Comparison of ENCODE assay signal across 28 mouse cellular contexts in the genomic region with DNA sequence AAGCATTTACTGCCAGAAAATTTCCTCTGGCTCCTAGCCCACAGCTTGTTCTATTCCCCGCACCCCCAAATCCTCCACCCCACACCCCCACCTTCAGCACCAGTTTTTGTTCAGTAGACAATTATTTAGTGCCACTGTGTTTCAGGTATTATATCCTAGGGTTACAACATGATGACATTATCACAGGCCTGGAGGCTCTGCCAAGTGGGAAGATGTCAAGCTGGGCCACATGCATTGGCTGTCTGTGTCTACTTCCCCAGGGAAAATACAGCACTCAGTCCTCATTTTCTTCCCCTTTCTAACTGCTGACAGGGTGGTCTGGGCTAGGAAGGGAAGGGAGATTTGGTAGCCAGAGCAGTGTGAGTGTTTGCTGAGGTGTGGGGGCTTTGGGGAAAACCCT. TPM values are rescaled to one million over a fixed set of nuclear protein-coding genes. Genes with fewer than 3 reads are reported as not detected.
DNase-seq lines count a peak whose midpoint lies in the region; ATAC-seq and TF ChIP-seq lines count a peak whose summit lies in the region.
"Had no signal": no experiment of that assay in that cellular context is flagged by ENCODE, and none has a peak within 500 bp of the region (broad histone marks: within the 10 kb centered on the region; RNA-seq: fewer than 3 reads in every experiment).

No protein-coding gene starts in this region.

- no peak overlapping the region for H3K27ac ChIP-seq in neural tube, embryonic 14.5 days (ENCODE audit: low read depth, low read length)
- no peak overlapping the region for H3K27ac ChIP-seq in neural tube, embryonic 15.5 days (replicated peaks)
- H3K27ac ChIP-seq: embryonic facial prominence, embryonic 10.5 days; embryonic facial prominence, embryonic 13.5 days; gastrocnemius, adult 2 months; hindbrain, embryonic 13.5 days; intestine, embryonic 15.5 days; kidney, embryonic 15.5 days had no signal

- ATAC-seq in neural tube, embryonic 14.5 days (ENCODE audit: low read depth) = 0 out of 2 replicates have a peak, but pooled peaks have one; percentile 21
- no peak for ATAC-seq in neural tube, embryonic 15.5 days (ENCODE audit: low FRiP score)
- ATAC-seq: forebrain, embryonic 14.5 days; hindbrain, embryonic 16.5 days; intestine, embryonic 15.5 days had no signal

- H3K4me2 ChIP-seq in neural tube, embryonic 14.5 days (ENCODE audit: low read depth, low read length) = no peak overlapping the region
- no peak overlapping the region for H3K4me2 ChIP-seq in neural tube, embryonic 15.5 days
- H3K4me2 ChIP-seq: embryonic facial prominence, embryonic 13.5 days; heart, embryonic 11.5 days; hindbrain, embryonic 13.5 days; intestine, embryonic 15.5 days; kidney, embryonic 15.5 days had no signal

- no peak for TF ChIP-seq CTCF in brain, embryonic 14.5 days (IDR thresholded peaks at IDR 0.05; ENCODE audit: borderline replicate concordance, extremely low read depth, insufficient read depth, insufficient read length)

- TF ChIP-seq POLR2A in brain, embryonic 14.5 days (IDR thresholded peaks at IDR 0.05; ENCODE audit: borderline replicate concordance, extremely low read depth, insufficient read depth, insufficient read length, poor library complexity, severe bottlenecking) = no peak

- H3K4me1 ChIP-seq in neural tube, embryonic 14.5 days (ENCODE audit: control insufficient read depth, insufficient read depth, low read length) = no peaks in the 10 kb centered on the region
- 0 out of 2 replicates have a peak, but pooled peaks cover 4% of the 10 kb centered on the region for H3K4me1 ChIP-seq in neural tube, embryonic 15.5 days
- H3K4me1 ChIP-seq: embryonic facial prominence, embryonic 13.5 days; hindbrain, embryonic 13.5 days; intestine, embryonic 15.5 days; kidney, embryonic 15.5 days had no signal

- H3K9me3 ChIP-seq in neural tube, embryonic 14.5 days (ENCODE audit: control insufficient read depth, low read length) = no peaks in the 10 kb centered on the region
- no peaks in the 10 kb centered on the region for H3K9me3 ChIP-seq in neural tube, embryonic 15.5 days (replicated peaks)
- H3K9me3 ChIP-seq: embryonic facial prominence, embryonic 10.5 days; embryonic facial prominence, embryonic 13.5 days; hindbrain, embryonic 13.5 days; intestine, embryonic 15.5 days; kidney, embryonic 15.5 days had no signal

- H3K36me3 ChIP-seq in neural tube, embryonic 14.5 days (ENCODE audit: control insufficient read depth, insufficient read depth, low read length) = no peaks in the 10 kb centered on the region
- H3K36me3 ChIP-seq in neural tube, embryonic 15.5 days = no peaks in the 10 kb centered on the region
- H3K36me3 ChIP-seq: embryonic facial prominence, embryonic 10.5 days; embryonic facial prominence, embryonic 13.5 days; hindbrain, embryonic 13.5 days; intestine, embryonic 15.5 days; kidney, embryonic 15.5 days had no signal

- H3K4me3 ChIP-seq in neural tube, embryonic 14.5 days (ENCODE audit: low read depth, low read length) = no peak overlapping the region
- H3K4me3 ChIP-seq in neural tube, embryonic 15.5 days (replicated peaks) = no peak overlapping the region
- H3K4me3 ChIP-seq: embryonic facial prominence, embryonic 10.5 days; embryonic facial prominence, embryonic 13.5 days; erythroblast, embryonic 14.5 days; gastrocnemius, adult 2 months; hindbrain, embryonic 13.5 days; intestine, embryonic 15.5 days; kidney, embryonic 15.5 days had no signal

- 83% methylated on average over 1 of the region's 1 CpGs for WGBS in neural tube, embryonic 14.5 days
- WGBS in neural tube, embryonic 15.5 days = 82% methylated on average over 1 of the region's 1 CpGs

- H3K27me3 ChIP-seq in neural tube, embryonic 14.5 days (ENCODE audit: control insufficient read depth, insufficient read depth, low read length) = no peaks in the 10 kb centered on the region
- no peaks in the 10 kb centered on the region for H3K27me3 ChIP-seq in neural tube, embryonic 15.5 days (replicated peaks)
- H3K27me3 ChIP-seq: embryonic facial prominence, embryonic 13.5 days; intestine, embryonic 15.5 days; kidney, embryonic 15.5 days had no signal

- H3K9ac ChIP-seq in neural tube, embryonic 14.5 days (replicated peaks; ENCODE audit: low read depth, low read length) = no peak overlapping the region
- no peak overlapping the region for H3K9ac ChIP-seq in neural tube, embryonic 15.5 days (replicated peaks)
- H3K9ac ChIP-seq: embryonic facial prominence, embryonic 13.5 days; hindbrain, embryonic 13.5 days; intestine, embryonic 15.5 days; kidney, embryonic 15.5 days had no signal

- DNase-seq in cerebellum, adult 11-12 months = peak; percentile 42
- no peak for DNase-seq in cerebellum, adult 11 months
- DNase-seq in cerebellum, postnatal 25 days = peak; percentile 47 to 55
- DNase-seq in cerebellum, adult 8-10 months = no peak
- DNase-seq in brain, embryonic 14.5 days (ENCODE audit: low read depth) = peak; percentile 8
- DNase-seq in thymus, adult 18-20 months = no peak
- DNase-seq: adrenal gland, adult 8-10 months; adrenal gland, postnatal 25 days; B cell, adult 2 months; embryo, embryonic 11 days; gastrocnemius, adult 2 months; gastrocnemius, postnatal 14 days; heart, adult 11 months; kidney, adult 11 months; kidney, adult 8-10 months had no signal

RNA-seq across cellular contexts. Expression of a gene that starts 34.9 kb away (rescaled TPM):
- not detected in 2 replicates for polyA plus RNA-seq in neural tube, embryonic 14.5 days (2014; fragmentation: Nextera tagmentation; extraction: Ambion mirVana)
- polyA plus RNA-seq in neural tube, embryonic 15.5 days (2015; fragmentation: Nextera tagmentation; extraction: Ambion mirVana) = 0.74 TPM in 1 of 2 replicates, not detected in the other
- polyA plus RNA-seq in brain, embryonic 14.5 days (2012; rRNA removed) = not detected in 2 replicates
- polyA plus RNA-seq: erythroblast, embryonic 14.5 days; forebrain, embryonic 14.5 days; heart, embryonic 11.5 days; heart, embryonic 14.5 days; heart, postnatal 0 days; hindbrain, embryonic 13.5 days; hindbrain, embryonic 16.5 days had no signal

RNA-seq across cellular contexts. Expression of a gene that starts 44.6 kb away (rescaled TPM):
- 0.36 and 0.52 TPM in 2 replicates for polyA plus RNA-seq in neural tube, embryonic 14.5 days (2014; fragmentation: Nextera tagmentation; extraction: Ambion mirVana)
- polyA plus RNA-seq in neural tube, embryonic 15.5 days (2015; fragmentation: Nextera tagmentation; extraction: Ambion mirVana) = 0.27 and 0.55 TPM in 2 replicates
- polyA plus RNA-seq in brain, embryonic 14.5 days (2012; rRNA removed) = 0.61 and 1.0 TPM in 2 replicates

RNA-seq across cellular contexts. Expression of a gene that starts 56.1 kb away (rescaled TPM):
- polyA plus RNA-seq in neural tube, embryonic 14.5 days (2014; fragmentation: Nextera tagmentation; extraction: Ambion mirVana) = 0.44 TPM in 1 of 2 replicates, not detected in the other
- polyA plus RNA-seq in neural tube, embryonic 15.5 days (2015; fragmentation: Nextera tagmentation; extraction: Ambion mirVana) = 0.08 and 1.3 TPM in 2 replicates
- polyA plus RNA-seq in brain, embryonic 14.5 days (2012; rRNA removed) = 0.16 and 0.20 TPM in 2 replicates
- polyA plus RNA-seq: erythroblast, embryonic 14.5 days had no signal

Comparison
In these comparisons a context has a peak if more than half of its experiments do, and no peak if none do; other contexts are left out.
1. DNase-seq: peak in cerebellum, adult 11-12 months (single experiment), cerebellum, postnatal 25 days (2 of 2) and brain, embryonic 14.5 days (single experiment); none in cerebellum, adult 11 months (single experiment), cerebellum, adult 8-10 months (single experiment) and thymus, adult 18-20 months (0 of 2).